Mouse (Mus musculus): ENCODE measurements around the gene Tiam2.

The Tiam2 gene

GRCm38 (mm10) chr17:3394985-3395384 is 68.6 kb downstream of the Tiam2 start:
- DNase-seq (ENCODE audit: low read depth, low spot score) = no peak

DNA sequence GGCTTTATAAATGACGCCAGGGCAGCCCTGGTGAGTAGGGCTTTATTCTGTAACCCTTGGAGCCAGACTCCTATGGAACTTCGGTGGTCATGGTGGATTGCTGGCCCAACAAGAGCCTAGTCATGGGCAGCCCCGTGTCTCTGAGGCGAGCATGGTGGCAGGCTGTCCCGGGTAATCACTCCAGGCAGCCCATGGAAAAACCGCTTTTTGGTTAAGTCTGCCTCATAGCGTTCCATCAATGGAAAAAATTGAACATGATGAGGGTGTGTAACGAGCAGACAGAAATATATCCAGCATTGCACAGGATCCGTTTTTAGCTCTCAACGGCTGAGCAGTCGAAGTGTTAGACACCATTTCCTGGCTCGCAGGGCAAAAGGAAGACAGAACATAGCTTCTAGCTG is 70.5 kb downstream of the Tiam2 start:
- DNase-seq (ENCODE audit: low read depth, low spot score) = no peak

DNA sequence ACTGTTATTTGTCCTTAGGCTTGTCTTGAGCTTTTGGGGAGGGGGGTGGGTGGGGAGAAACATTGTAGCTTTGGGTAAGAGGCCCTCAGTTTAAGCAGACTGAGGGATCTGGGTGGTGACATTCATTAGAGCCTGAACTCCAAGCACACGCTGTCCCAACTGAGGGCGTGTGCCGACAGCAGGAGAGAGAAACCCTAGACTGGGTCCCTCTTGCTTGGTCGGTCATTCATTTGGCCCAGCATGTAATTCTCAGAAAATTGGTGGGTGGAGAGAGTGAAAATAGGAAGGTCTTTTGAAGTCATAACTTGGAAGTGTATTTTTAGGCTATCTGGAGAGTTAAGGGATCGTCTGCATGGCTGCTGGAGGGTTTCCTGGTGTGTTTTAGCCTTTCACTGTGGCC is 71.5 kb downstream of the Tiam2 start:
- DNase-seq (ENCODE audit: low read depth, low spot score) = peak; percentile 23

- no peak for DNase-seq (ENCODE audit: low read depth, low spot score)
Observed at GRCm38 (mm10) chr17:3405350-3406073, 79.1 kb downstream of the Tiam2 start.

DNA sequence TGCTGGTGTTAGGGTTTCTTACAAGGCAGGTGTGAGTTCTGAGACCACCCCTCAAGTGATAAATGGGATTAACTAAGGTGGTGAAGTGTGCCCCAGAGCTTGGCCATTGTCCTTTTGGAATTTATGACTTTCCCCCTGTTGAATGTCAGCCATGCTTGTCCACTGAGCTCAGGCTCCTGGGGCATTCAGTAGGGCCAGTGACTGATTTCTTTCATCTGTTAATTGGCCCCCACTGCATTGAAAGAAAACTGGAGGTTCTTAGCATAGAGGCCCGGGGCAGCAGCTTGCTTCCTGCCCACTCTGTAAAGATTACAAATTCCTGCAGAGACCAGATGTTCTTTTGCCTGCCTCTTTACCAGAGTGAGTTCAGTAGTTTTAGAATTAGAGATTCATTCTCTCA is 80.7 kb downstream of the Tiam2 start:
- no peak for DNase-seq (ENCODE audit: low read depth, low spot score)

DNA sequence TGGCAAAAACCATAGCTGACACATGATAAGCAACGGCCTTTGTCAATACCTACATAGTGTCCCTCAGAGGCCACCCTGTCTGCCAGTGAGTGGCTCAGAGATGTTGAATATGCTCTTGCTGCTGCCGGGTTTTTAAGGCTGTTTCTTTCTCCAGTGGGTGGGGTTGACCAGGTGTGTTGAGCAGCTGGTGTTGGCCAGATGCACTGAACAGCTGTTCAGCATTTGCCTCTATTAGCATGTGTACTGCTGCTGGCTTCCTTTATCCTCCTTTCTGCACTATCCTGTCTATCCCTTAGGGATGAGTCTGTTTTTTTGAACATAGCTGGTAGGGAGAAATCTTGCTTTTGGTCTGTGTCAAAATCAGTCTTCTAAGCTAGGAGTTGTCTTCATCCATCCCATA is 83.9 kb downstream of the Tiam2 start:
- DNase-seq (ENCODE audit: low read depth, low spot score) = no peak

DNA sequence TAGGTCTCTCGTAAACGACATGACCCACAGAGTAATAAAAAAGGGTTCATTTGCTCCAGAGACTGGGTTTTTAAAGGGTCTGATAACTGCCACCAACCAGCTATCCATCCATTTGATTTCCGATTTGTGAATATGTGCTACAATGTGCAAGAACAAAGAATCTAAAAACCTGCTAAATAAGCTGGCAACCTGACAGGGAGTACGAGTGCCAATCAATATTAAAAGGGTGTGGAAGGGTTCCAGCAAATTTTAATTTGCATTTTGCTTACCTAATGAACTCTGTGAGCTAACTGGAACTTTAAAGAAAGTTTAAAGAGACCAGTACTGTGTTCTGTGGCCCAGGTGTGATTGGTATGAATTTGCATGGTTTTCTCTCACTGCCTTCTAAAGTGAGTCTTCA is 86.4 kb downstream of the Tiam2 start:
- no peak for DNase-seq (ENCODE audit: low read depth, low spot score)

- peak; percentile 62 for DNase-seq (ENCODE audit: low read depth, low spot score)
Observed at GRCm38 (mm10) chr17:3415580-3415979, 89.2 kb downstream of the Tiam2 start.

DNA sequence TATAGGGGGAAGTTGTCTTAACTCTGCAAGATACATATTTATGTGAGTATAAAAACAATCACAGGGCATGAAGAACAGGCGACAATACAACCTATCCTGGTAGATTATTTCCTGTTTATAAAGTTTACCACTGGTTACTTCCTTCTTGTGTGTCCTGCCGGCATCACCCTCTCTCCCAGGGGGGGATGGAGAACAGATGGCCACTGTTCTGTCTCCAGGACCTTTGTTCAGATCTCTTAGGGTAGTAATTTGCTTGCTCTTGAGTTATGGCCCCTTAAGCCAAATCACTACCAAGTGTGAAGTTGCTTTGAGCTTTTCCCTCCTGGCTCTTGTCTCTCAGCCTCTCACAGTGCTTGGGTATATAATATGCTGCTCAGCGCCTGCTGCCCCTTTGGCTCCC is 90.0 kb downstream of the Tiam2 start:
- DNase-seq (ENCODE audit: low read depth, low spot score) = no peak

- no peak for DNase-seq (ENCODE audit: low read depth, low spot score)
Observed at GRCm38 (mm10) chr17:3419368-3419928, 93.1 kb downstream of the Tiam2 start.

DNA sequence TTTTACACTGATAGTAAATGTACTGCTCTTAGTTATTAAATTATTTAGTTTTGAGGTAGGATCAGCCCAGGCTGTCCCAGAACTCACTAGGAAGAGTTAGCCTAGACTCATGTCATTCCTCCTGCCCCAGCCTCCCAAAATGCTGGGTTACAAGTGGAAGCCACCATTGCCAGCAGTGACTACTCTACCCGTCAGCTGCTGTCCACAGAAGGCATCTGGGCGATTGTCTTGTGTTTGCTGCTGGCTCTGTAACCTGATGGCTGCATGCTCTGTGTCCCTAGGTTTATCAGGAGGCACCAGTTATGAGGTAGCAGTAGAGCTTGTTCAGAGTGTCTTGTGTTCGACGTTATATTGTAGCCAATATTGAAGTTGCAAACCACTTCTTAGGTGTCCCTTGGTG is 93.8 kb downstream of the Tiam2 start:
- DNase-seq (ENCODE audit: low read depth, low spot score) = no peak

- DNase-seq (ENCODE audit: low read depth, low spot score) = no peak
Observed at GRCm38 (mm10) chr17:3423416-3423815, 97.0 kb downstream of the Tiam2 start.

- DNase-seq (ENCODE audit: low read depth, low spot score) = no peak
Observed at GRCm38 (mm10) chr17:3428659-3429058, 102.3 kb downstream of the Tiam2 start.

DNA sequence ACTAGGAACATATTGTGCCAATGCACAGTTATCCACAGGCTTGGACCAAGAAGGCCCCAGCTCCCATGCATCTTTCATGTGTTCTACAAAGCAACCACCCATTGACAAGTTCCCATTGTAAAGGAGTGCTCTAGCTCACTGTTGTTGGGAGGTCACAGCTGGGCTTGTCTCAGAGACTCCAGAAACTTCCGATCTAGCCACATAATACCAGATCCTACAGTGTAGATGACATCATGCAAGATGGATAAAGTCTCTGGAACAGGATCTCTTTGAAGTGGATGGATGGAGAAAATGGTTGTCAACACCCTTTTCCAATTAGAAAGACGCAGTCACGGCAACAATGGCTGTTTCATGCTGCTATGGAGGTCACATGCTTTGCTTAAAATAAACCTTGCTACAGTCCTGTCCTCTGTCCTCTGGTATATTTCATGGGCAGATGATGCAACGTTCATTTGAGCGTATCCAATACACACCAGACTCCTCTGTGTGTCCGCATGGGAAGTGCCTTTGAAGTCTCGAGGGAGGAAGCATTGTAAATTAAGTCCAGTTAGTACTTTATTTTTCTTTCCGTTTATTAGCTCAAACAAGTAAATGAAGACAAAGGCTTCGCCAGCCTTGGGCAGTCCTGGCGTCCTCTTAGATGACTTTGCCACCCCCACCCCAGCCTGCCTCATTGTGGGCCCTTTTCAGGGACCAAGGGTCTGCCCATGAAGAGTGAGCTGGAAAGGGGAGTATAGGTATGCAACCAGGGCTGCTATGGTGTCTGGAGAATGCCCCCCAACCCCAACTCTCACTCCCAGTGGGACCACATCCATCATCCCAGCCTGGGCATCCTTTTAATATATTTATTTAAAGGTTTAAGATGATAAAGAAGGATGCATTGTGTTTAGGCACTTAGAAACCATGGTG is 106.5 kb downstream of the Tiam2 start:
- DNase-seq (ENCODE audit: low read depth, low spot score) = no peak

DNA sequence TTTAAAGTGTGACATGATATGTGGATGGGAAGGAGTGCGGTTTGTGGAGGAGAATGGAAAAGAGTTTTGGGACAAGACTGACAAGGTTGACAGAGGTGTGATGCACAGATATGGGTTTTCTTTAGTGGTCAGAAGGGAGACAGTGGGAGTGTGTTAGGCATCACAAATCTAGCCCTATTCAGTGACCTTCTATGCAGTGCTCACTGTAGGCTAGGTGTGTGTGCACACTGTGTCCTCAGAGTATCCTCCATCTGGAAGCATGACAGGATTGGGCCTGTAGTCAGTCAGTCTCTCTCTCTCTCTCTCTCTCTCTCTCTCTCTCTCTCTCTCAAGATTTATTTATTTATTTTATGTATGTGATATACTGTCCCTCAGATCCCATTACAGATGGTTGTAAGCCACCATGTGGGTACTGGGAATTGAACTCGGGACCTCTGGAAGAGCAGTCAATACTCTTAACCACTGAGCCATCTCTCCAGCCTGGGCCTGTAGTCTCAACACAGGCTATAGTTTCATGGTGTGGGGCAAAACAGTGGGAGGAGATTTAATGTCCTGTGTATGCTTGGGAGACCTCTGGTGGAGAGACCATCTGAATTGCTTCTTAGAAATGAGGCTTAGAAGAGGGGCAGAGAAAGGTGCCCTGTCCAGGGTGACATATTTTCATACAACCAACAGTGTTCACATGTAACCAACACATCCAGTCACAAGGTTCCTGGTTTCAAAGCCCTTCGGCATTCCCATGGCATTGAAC is 107.3 kb downstream of the Tiam2 start:
- DNase-seq (ENCODE audit: low read depth, low spot score) = no peak

GRCm38 (mm10) chr17:3435299-3435698 is 108.9 kb downstream of the Tiam2 start:
- no peak for DNase-seq (ENCODE audit: low read depth, low spot score)

- no peak for DNase-seq (ENCODE audit: low read depth, low spot score)
Observed at GRCm38 (mm10) chr17:3436841-3437515, 110.6 kb downstream of the Tiam2 start.

- DNase-seq (ENCODE audit: low read depth, low spot score) = no peak
Observed at GRCm38 (mm10) chr17:3442526-3443401, 116.4 kb downstream of the Tiam2 start.

GRCm38 (mm10) chr17:3446191-3446950 is 120.0 kb downstream of the Tiam2 start:
- no peak for DNase-seq (ENCODE audit: low read depth, low spot score)

- peak; percentile 38 for DNase-seq (ENCODE audit: low read depth, low spot score)
Observed at GRCm38 (mm10) chr17:3448725-3449124, 122.4 kb downstream of the Tiam2 start.
